Mouse (Mus musculus): Measurements from ENCODE around the gene Kifc3. TPM values are rescaled to one million over a fixed set of nuclear protein-coding genes. Genes with fewer than 3 reads are reported as not detected.

The Kifc3 gene
- total and polyA plus RNA-seq, 3 experiments: 0.16 TPM; not detected in 2

DNA sequence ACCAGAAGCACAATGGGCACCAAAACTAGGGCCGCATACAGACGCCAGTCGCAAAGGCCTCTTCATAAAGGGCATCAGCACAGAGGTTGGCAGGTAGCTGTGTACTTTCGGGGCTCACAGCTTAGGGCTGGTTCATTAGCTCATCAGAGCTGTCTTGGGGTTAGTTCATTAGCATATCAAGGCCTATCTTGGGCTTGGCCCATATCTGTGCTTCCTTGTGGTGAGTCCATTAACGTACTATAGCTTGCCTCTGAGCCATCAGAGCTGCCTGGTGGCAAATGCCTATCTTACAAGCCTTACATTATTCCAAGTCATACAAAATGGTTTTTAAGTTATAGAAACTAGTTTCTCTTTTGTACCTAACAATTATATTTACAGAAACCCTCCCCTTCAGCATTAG, 21.4 kb upstream of the Kifc3 start:
- no peak for TF ChIP-seq GATA1 (IDR thresholded peaks at IDR 0.05; ENCODE audit: borderline replicate concordance, low read length)
- ATAC-seq (ENCODE audit: extremely low read depth, insufficient number of reproducible peaks, low FRiP score, poor library complexity, severe bottlenecking) (no peak), DNase-seq (ENCODE audit: low spot score) (no peak)
- Histone ChIP-seq H3K9me3 (replicated peaks) (no peaks in the 10 kb centered on the region), H3K4me1 (ENCODE audit: insufficient read depth, low read depth, low read length) (no peaks in the 10 kb centered on the region), H3K27me3 (ENCODE audit: insufficient read depth, low read length) (peaks cover 12% of the 10 kb centered on the region), H3K4me3 (ENCODE audit: low read depth, low read length) (no peak overlapping the region), H3K36me3 (replicated peaks) (no peaks in the 10 kb centered on the region)

DNA sequence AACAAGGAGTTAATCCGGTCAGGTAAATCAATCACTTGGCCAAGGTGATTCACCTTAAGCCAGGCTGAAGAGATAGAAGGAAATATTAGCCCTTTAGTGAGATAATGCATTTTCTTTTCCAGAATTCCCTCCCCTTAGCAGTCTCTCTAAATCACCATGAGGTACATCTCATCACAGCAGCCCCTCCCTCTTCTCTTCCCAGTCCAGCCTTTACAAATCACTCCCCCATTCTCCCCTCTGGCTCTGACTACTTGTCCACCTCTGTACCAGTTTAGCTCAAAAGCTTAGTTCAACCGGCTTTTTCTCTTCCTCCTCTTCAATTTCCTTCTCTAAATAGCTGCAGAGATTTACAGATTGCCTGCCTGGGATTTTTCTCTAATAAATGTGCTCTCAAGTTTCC, 18.4 kb upstream of the Kifc3 start:
- TF ChIP-seq CTCF (IDR thresholded peaks at IDR 0.05; ENCODE audit: low read depth, low read length) (no peak), GATA1 (IDR thresholded peaks at IDR 0.05; ENCODE audit: borderline replicate concordance, low read length) (no peak), POLR2AphosphoS5 (IDR thresholded peaks at IDR 0.05; ENCODE audit: insufficient replicate concordance, low read depth, low read length) (no peak), TAL1 (conservative IDR thresholded peaks at IDR 0.05; ENCODE audit: low read depth, low read length) (no peak)
- H3K4me3 ChIP-seq (ENCODE audit: low read depth, low read length): no peak overlapping the region
- DNase-seq (ENCODE audit: low spot score) (no peak), ATAC-seq (ENCODE audit: extremely low read depth, insufficient number of reproducible peaks, low FRiP score, poor library complexity, severe bottlenecking) (no peak)
- peaks cover 15% of the 10 kb centered on the region for H3K27me3 ChIP-seq (ENCODE audit: insufficient read depth, low read length)
- H3K4me1 ChIP-seq (ENCODE audit: insufficient read depth, low read depth, low read length): no peaks in the 10 kb centered on the region
- no peaks in the 10 kb centered on the region for H3K9me3 ChIP-seq (replicated peaks)
- no peaks in the 10 kb centered on the region for H3K36me3 ChIP-seq (replicated peaks)

DNA sequence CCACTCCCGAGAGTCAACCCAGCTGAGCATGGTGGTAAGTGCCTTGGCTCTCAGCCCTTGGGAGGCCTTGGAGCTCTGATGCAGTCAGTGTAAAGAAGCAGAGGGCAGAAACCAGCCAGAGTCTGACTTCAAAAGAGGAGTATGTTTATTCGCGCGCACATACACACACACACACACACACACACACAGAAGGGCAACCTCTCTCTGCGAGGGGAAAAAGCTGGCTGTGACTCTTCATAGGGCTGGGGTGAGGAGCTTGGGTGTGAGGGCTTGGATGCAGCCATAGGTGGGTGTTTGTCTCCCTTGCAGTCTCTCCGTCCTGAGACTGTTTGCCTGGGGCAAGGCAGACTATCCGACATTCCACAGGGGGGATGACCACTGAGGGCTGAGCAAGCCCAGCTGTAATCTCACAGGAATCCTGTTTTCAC, 18.0 kb upstream of the Kifc3 start:
- Histone ChIP-seq H3K27me3 (ENCODE audit: insufficient read depth, low read length) (peaks cover 15% of the 10 kb centered on the region), H3K4me3 (ENCODE audit: low read depth, low read length) (no peak overlapping the region), H3K36me3 (replicated peaks) (no peaks in the 10 kb centered on the region), H3K4me1 (ENCODE audit: insufficient read depth, low read depth, low read length) (no peaks in the 10 kb centered on the region), H3K9me3 (replicated peaks) (no peaks in the 10 kb centered on the region)
- TF ChIP-seq GATA1 (IDR thresholded peaks at IDR 0.05; ENCODE audit: borderline replicate concordance, low read length): no peak
- TF ChIP-seq TAL1 (conservative IDR thresholded peaks at IDR 0.05; ENCODE audit: low read depth, low read length): no peak
- DNase-seq (ENCODE audit: low spot score) (no peak), ATAC-seq (ENCODE audit: extremely low read depth, insufficient number of reproducible peaks, low FRiP score, poor library complexity, severe bottlenecking) (no peak)

DNA sequence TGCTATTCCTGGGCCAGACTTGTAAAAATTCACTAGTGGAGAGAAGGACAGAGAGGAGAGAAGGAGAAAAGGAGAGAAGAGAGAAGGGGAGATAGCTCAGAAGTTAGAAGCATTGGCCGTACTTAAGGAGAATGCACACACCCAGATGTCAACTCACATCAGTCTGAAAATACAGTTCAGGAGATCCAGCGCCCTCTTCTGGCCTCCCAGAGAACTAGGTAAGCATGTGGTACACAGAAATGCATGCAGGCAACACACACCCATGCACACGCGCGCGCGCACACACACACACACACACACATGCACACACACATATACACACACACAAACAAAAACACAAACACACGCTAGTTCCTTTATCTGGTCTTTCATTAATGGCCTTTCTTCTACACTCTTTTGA, 17.0 kb upstream of the Kifc3 start:
- no peak for ATAC-seq (ENCODE audit: extremely low read depth, insufficient number of reproducible peaks, low FRiP score, poor library complexity, severe bottlenecking)
- Histone ChIP-seq H3K4me1 (ENCODE audit: insufficient read depth, low read depth, low read length) (no peaks in the 10 kb centered on the region), H3K4me3 (ENCODE audit: low read depth, low read length) (no peak overlapping the region), H3K27me3 (ENCODE audit: insufficient read depth, low read length) (peaks cover 15% of the 10 kb centered on the region), H3K36me3 (replicated peaks) (no peaks in the 10 kb centered on the region), H3K9me3 (replicated peaks) (no peaks in the 10 kb centered on the region)
- no peak for DNase-seq (ENCODE audit: low spot score)
- TF ChIP-seq GATA1 (IDR thresholded peaks at IDR 0.05; ENCODE audit: borderline replicate concordance, low read length) (no peak), TAL1 (conservative IDR thresholded peaks at IDR 0.05; ENCODE audit: low read depth, low read length) (no peak), GATA2 (IDR thresholded peaks at IDR 0.05; ENCODE audit: borderline replicate concordance, low read depth, low read length) (no peak), CTCF (IDR thresholded peaks at IDR 0.05; ENCODE audit: low read depth, low read length) (no peak), POLR2AphosphoS5 (IDR thresholded peaks at IDR 0.05; ENCODE audit: insufficient replicate concordance, low read depth, low read length) (no peak)

DNA sequence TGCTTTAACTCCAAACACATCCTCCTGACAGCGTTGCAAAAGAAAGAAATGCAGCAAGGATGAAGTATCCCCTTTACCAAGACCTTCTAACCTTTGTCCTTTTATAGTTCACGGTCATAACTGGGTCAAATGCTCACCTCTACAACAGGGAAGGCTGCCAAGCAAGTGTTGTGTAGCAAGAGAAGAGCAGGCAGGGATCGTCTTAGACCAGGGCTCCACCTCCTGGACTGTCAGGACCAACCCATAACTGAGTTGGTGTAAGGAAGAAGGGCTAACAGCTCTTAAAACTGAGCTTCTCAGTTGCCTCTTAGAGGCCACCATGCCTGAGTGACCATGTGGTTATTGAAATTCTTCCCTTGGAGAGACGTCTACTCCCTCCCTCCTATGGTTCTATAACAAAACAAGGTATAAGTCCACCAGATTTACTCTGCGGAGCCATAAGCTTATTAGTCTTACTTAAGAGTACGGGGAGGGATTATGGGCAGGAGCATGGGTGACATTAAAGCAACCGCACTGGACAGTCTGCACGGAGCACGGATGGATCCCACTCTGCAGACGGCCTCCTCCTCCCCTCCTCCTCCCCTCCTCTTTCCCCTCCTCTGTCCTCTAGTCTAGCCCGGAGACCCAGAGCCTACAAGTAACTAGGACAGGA, 13.2 kb upstream of the Kifc3 start:
- Histone ChIP-seq H3K9me3 (replicated peaks) (no peaks in the 10 kb centered on the region), H3K36me3 (replicated peaks) (no peaks in the 10 kb centered on the region), H3K27me3 (ENCODE audit: insufficient read depth, low read length) (peaks cover 14% of the 10 kb centered on the region), H3K4me3 (ENCODE audit: low read depth, low read length) (no peak overlapping the region), H3K4me1 (ENCODE audit: insufficient read depth, low read depth, low read length) (no peaks in the 10 kb centered on the region)
- DNase-seq (ENCODE audit: low spot score): no peak
- no peak for TF ChIP-seq POLR2AphosphoS5 (IDR thresholded peaks at IDR 0.05; ENCODE audit: insufficient replicate concordance, low read depth, low read length)
- no peak for TF ChIP-seq GATA1 (IDR thresholded peaks at IDR 0.05; ENCODE audit: borderline replicate concordance, low read length)
- TF ChIP-seq CTCF (IDR thresholded peaks at IDR 0.05; ENCODE audit: low read depth, low read length): no peak
- no peak for TF ChIP-seq GATA2 (IDR thresholded peaks at IDR 0.05; ENCODE audit: borderline replicate concordance, low read depth, low read length)
- no peak for TF ChIP-seq TAL1 (conservative IDR thresholded peaks at IDR 0.05; ENCODE audit: low read depth, low read length)
- ATAC-seq (ENCODE audit: extremely low read depth, insufficient number of reproducible peaks, low FRiP score, poor library complexity, severe bottlenecking): no peak

DNA sequence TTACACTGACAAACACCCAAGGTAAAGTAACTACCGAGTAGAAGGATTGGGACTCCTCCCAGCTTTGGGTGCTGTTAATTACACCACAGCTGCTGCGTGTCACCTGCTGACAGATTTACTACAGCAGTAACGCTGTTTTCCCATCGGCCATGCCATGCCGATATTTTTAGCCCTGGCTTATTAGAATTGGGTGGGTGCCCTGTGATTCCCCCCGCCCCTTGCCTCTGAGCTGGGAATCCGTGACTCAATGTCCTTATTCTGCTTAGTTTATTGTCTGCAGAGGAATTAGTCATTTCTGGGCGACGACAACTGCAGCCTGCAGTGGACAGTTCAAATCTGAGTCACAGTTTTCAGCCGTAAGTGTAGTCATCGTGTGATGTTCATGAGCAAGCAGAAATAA, 7.3 kb upstream of the Kifc3 start:
- Histone ChIP-seq H3K9me3 (replicated peaks) (no peaks in the 10 kb centered on the region), H3K4me1 (ENCODE audit: insufficient read depth, low read depth, low read length) (no peaks in the 10 kb centered on the region), H3K27me3 (ENCODE audit: insufficient read depth, low read length) (peaks cover 17% of the 10 kb centered on the region), H3K4me3 (ENCODE audit: low read depth, low read length) (no peak overlapping the region), H3K36me3 (replicated peaks) (no peaks in the 10 kb centered on the region)
- DNase-seq (ENCODE audit: low spot score) (no peak), ATAC-seq (ENCODE audit: extremely low read depth, insufficient number of reproducible peaks, low FRiP score, poor library complexity, severe bottlenecking) (no peak)
- TF ChIP-seq GATA1 (IDR thresholded peaks at IDR 0.05; ENCODE audit: borderline replicate concordance, low read length) (no peak), CTCF (IDR thresholded peaks at IDR 0.05; ENCODE audit: low read depth, low read length) (no peak)

DNA sequence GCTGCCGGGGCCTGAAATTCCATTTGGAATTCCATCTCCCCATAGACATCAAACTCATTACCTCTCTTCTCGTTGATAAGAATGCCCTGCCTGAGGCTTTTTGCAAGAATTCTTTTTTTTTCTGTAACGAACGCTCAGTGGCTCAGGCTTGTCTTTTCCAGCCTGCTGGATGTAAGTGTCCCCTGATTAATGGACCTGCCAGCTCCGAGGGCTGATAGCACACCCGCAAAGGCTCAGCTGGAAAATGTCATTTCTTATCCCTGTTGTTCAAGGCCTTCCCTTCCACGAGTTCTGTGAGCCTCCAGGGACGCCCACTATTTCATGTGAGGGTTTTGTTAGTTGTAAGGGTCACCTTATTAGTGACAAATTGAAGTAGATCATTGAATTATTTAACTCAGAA, 3.3 kb upstream of the Kifc3 start:
- Histone ChIP-seq H3K9me3 (replicated peaks) (no peaks in the 10 kb centered on the region), H3K4me1 (ENCODE audit: insufficient read depth, low read depth, low read length) (no peaks in the 10 kb centered on the region), H3K36me3 (replicated peaks) (no peaks in the 10 kb centered on the region), H3K27me3 (ENCODE audit: insufficient read depth, low read length) (peaks cover 33% of the 10 kb centered on the region), H3K4me3 (ENCODE audit: low read depth, low read length) (no peak overlapping the region)
- ATAC-seq (ENCODE audit: extremely low read depth, insufficient number of reproducible peaks, low FRiP score, poor library complexity, severe bottlenecking): no peak
- TF ChIP-seq POLR2AphosphoS5 (IDR thresholded peaks at IDR 0.05; ENCODE audit: insufficient replicate concordance, low read depth, low read length) (no peak), GATA2 (IDR thresholded peaks at IDR 0.05; ENCODE audit: borderline replicate concordance, low read depth, low read length) (no peak), TAL1 (conservative IDR thresholded peaks at IDR 0.05; ENCODE audit: low read depth, low read length) (no peak), CTCF (IDR thresholded peaks at IDR 0.05; ENCODE audit: low read depth, low read length) (no peak), GATA1 (IDR thresholded peaks at IDR 0.05; ENCODE audit: borderline replicate concordance, low read length) (no peak)
- DNase-seq (ENCODE audit: low spot score): no peak
